Mouse (Mus musculus) hindbrain, embryonic 15.5 days (tissue): ENCODE measurements around the gene Fbln7. TPM values are rescaled to one million over a fixed set of nuclear protein-coding genes. Genes with fewer than 3 reads are reported as not detected.

ENCODE experiments used
- ATAC-seq: fragments of 200-750 bp; cut with Nextera tagmentation; 2 replicates; pipeline ENCODE4 v1.8.0; 2017; ENCODE audit warnings: low read depth, moderate number of reproducible peaks, moderate TSS enrichment; ENCODE audit not compliant: low FRiP score
- H3K27ac ChIP-seq: fragments of 300-500 bp; sonication (generic); replicated peaks from 2 replicates; pipeline ENCODE4 v1.5.1; 2015; ENCODE audit warnings: mild to moderate bottlenecking, inconsistent platforms
- H3K27me3 ChIP-seq: fragments of 300-500 bp; sonication (generic); 2 replicates; pipeline ENCODE4 v1.6.1; 2015; ENCODE audit warnings: control low read depth, inconsistent platforms
- H3K36me3 ChIP-seq: fragments of 300-500 bp; sonication (generic); 2 replicates; pipeline ENCODE4 v1.6.1; 2015; ENCODE audit warnings: control low read depth, inconsistent platforms
- H3K4me1 ChIP-seq: fragments of 300-500 bp; sonication (generic); replicated peaks from 2 replicates; pipeline ENCODE4 v1.6.1; 2015; ENCODE audit warnings: control low read depth, inconsistent platforms
- H3K4me2 ChIP-seq: fragments of 300-500 bp; sonication (generic); 2 replicates; pipeline ENCODE4 v1.6.1; 2015; ENCODE audit warnings: moderate library complexity, mild to moderate bottlenecking, inconsistent platforms
- H3K4me3 ChIP-seq: fragments of 300-500 bp; sonication (generic); 2 replicates; pipeline ENCODE4 v1.5.1; 2015; ENCODE audit warnings: mild to moderate bottlenecking, inconsistent platforms
- H3K9ac ChIP-seq: fragments of 300-500 bp; sonication (generic); 2 replicates; pipeline ENCODE4 v1.6.1; 2015; ENCODE audit warnings: inconsistent platforms
- H3K9me3 ChIP-seq: fragments of 300-500 bp; sonication (generic); 2 replicates; pipeline ENCODE4 v1.6.1; 2016; ENCODE audit warnings: control low read depth, inconsistent platforms
- WGBS: fragments of 180-500 bp; shearing (Covaris S2); methylation state at CpG from one replicate; pipeline ENCODE4 v1.1.7; 2015; 5-methylcytosine and 5-hydroxymethylcytosine counted together
- polyA plus RNA-seq: library from polyadenylated mRNA; unstranded; fragments of >200 nt; fragmentation: Nextera tagmentation; extraction: Ambion mirVana; gene quantifications from 2 replicates; pipeline ENCODE4 v1.2.1, GENCODE M21; 2015

Fbln7 gene
- polyA plus RNA-seq, 1 experiment from 2014 or later = 2.5 TPM

DNA sequence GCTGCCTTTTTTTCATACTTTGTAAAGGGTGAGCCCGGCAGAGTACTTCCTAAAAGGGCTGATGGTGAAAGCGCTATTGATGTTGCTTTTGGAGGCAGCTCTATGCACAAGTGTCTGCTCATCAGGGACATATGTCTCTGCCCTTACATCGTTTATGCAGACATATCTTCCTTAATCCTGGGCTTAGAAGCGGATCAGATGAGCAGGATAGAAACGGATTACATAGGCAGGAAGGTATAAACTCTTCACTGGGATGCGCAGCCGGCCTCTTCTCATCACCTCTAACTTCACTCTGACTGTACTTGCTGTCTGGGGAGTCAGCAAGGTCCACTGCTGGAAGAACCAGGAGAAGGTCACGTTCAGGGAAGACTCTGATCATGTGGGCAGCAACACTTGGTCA lies 25.2 kb upstream of the Fbln7 start:
- Histone ChIP-seq H3K4me3 (no peak overlapping the region), H3K9me3 (no peaks in the 10 kb centered on the region), H3K27ac (no peak overlapping the region), H3K27me3 (no peaks in the 10 kb centered on the region), H3K9ac (no peak overlapping the region), H3K4me2 (no peak overlapping the region), H3K36me3 (peaks cover 74% of the 10 kb centered on the region), H3K4me1 (no peaks in the 10 kb centered on the region)
- WGBS = 94% methylated on average over 8 of the region's 8 CpGs
- no peak for ATAC-seq

- no peak overlapping the region for H3K9ac ChIP-seq
- no peak overlapping the region for H3K4me3 ChIP-seq
- H3K9me3 ChIP-seq = no peaks in the 10 kb centered on the region
- no peak overlapping the region for H3K27ac ChIP-seq
- no peaks in the 10 kb centered on the region for H3K27me3 ChIP-seq
- ATAC-seq = no peak
- WGBS = 97% methylated on average over 3 of the region's 3 CpGs
- H3K4me2 ChIP-seq = no peak overlapping the region
- H3K4me1 ChIP-seq = no peaks in the 10 kb centered on the region
- H3K36me3 ChIP-seq = peaks cover 73% of the 10 kb centered on the region
These were observed 24.2 kb upstream of the Fbln7 start for GRCm38 (mm10) chr2:128838611-128839010.

GRCm38 (mm10) chr2:128839501-128839900 lies 23.3 kb upstream of the Fbln7 start:
- Histone ChIP-seq H3K9me3 (no peaks in the 10 kb centered on the region), H3K27ac (no peak overlapping the region), H3K9ac (no peak overlapping the region), H3K4me1 (no peaks in the 10 kb centered on the region), H3K4me3 (no peak overlapping the region), H3K4me2 (no peak overlapping the region), H3K36me3 (peaks cover 70% of the 10 kb centered on the region), H3K27me3 (no peaks in the 10 kb centered on the region)
- 89% methylated on average over 2 of the region's 2 CpGs for WGBS
- no peak for ATAC-seq

DNA sequence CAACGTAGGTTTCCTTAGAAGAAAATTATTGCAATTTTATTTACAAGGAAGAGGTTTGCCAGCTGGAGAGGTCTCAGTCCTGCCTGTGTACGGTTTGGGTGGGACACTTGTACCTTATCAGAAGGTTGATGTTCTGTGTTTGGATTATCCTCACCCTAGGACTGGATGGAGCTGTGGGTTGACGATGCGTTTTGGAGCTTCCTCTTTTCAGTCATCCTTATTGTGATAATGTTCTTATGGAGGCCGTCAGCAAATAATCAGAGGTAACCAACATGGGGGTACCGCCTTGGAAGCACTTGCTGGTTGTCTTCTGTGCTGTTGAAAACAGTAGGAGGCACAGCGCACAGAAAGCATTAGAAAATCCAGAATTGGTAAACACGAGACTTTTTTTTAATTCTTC lies 20.3 kb upstream of the Fbln7 start:
- Histone ChIP-seq H3K27ac (no peak overlapping the region), H3K4me1 (no peaks in the 10 kb centered on the region), H3K36me3 (peaks cover 72% of the 10 kb centered on the region), H3K4me2 (no peak overlapping the region), H3K9ac (no peak overlapping the region), H3K27me3 (no peaks in the 10 kb centered on the region), H3K4me3 (no peak overlapping the region), H3K9me3 (no peaks in the 10 kb centered on the region)
- ATAC-seq = no peak
- 93% methylated on average over 8 of the region's 8 CpGs for whole genome bisulfite sequencing

- Histone ChIP-seq H3K9me3 (no peaks in the 10 kb centered on the region), H3K27ac (no peak overlapping the region), H3K36me3 (peaks cover 65% of the 10 kb centered on the region), H3K4me2 (no peak overlapping the region), H3K27me3 (no peaks in the 10 kb centered on the region), H3K9ac (no peak overlapping the region), H3K4me3 (no peak overlapping the region), H3K4me1 (no peaks in the 10 kb centered on the region)
- 90% methylated on average over 2 of the region's 2 CpGs for WGBS
- ATAC-seq = no peak
These were observed 12.7 kb upstream of the Fbln7 start for GRCm38 (mm10) chr2:128850036-128850435.

DNA sequence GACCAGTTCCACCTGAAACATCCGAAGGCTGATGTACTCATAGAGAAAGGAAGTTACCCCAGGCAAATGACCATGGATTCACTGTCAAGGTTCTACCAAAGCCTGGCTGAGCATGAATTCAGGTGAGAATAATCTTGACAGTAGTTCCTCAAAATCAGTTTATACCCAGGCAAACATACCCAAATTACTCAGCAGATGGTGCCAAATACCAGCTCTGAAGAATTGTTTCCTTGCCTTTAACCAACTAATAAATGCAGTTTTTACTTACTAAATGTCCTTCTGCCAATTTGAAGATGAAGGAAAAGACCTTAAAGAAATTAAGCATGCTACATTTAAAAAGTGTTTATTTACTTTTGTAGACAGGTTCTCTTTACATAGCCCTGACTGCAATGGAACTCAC lies 6.1 kb upstream of the Fbln7 start:
- no peak overlapping the region for H3K4me2 ChIP-seq
- ATAC-seq = no peak
- H3K9me3 ChIP-seq = no peaks in the 10 kb centered on the region
- H3K27me3 ChIP-seq = no peaks in the 10 kb centered on the region
- peaks cover 15% of the 10 kb centered on the region; the same call in 1 of the 2 replicates for H3K36me3 ChIP-seq
- WGBS = 91% methylated on average over 1 of the region's 1 CpGs
- no peak overlapping the region for H3K9ac ChIP-seq
- H3K27ac ChIP-seq = no peak overlapping the region
- no peaks in the 10 kb centered on the region for H3K4me1 ChIP-seq
- no peak overlapping the region for H3K4me3 ChIP-seq

GRCm38 (mm10) chr2:128858962-128859361 lies 3.8 kb upstream of the Fbln7 start:
- Histone ChIP-seq H3K27ac (no peak overlapping the region), H3K9ac (no peak overlapping the region), H3K4me3 (no peak overlapping the region), H3K27me3 (peaks cover 6% of the 10 kb centered on the region; the same call in 1 of the 2 replicates), H3K4me1 (peaks cover 5% of the 10 kb centered on the region), H3K9me3 (no peaks in the 10 kb centered on the region), H3K4me2 (no peak overlapping the region), H3K36me3 (no peaks in the 10 kb centered on the region)
- ATAC-seq = no peak
- WGBS = 92% methylated on average over 6 of the region's 6 CpGs

- peaks cover 9% of the 10 kb centered on the region for H3K4me1 ChIP-seq
These were observed 2.9 kb upstream of the Fbln7 start for GRCm38 (mm10) chr2:128859861-128860260.

DNA sequence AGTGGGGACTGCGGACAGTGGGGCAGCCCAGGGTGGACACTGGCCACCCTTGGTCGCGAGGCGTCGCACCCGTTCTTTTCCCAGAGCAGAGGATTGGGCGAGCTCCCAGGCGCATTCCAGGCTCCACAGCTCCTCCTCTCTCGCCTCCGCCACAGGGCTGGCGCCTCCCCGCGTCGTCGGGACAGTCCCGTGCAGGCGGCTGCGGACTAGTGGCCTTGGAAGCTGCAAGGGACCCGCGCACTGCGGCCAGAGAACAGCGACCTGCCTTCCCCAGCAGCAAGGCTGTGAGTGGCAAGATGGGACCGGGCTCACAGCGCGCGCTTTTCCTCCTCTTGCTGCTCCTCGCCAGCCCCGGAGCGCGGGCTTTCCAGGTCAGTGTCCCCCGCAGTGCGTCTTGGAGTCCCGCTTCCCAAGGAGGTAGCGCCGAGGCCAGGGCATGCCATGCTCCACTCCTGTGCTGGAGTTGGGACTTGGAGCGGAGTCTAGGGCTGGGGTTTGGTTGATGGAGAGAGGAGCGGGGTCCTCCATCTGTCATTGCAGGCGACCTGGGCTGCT lies 1.1 kb downstream of the Fbln7 start:
- Histone ChIP-seq H3K27me3 (peaks cover 11% of the 10 kb centered on the region; the same call in 1 of the 2 replicates), H3K4me1 (peaks cover 9% of the 10 kb centered on the region), H3K9ac (peak overlapping the region; percentile 43), H3K27ac (no peak overlapping the region), H3K4me3 (peak overlapping the region; percentile 47), H3K36me3 (no peaks in the 10 kb centered on the region), H3K4me2 (peak overlapping the region; percentile 92), H3K9me3 (no peaks in the 10 kb centered on the region)
- WGBS = under 1% methylated on average over 38 of the region's 38 CpGs
- ATAC-seq = peak; percentile 83

More at GRCm38 (mm10) chr2:128859861-128860260, 2.9 kb upstream of the Fbln7 start:
- H3K36me3 ChIP-seq = no peaks in the 10 kb centered on the region
- peaks cover 6% of the 10 kb centered on the region; the same call in 1 of the 2 replicates for H3K27me3 ChIP-seq
- no peak overlapping the region for H3K9ac ChIP-seq
- H3K4me2 ChIP-seq = no peak overlapping the region
- H3K4me3 ChIP-seq = no peak overlapping the region
- ATAC-seq = no peak
- WGBS = 63% methylated on average over 3 of the region's 3 CpGs
- no peaks in the 10 kb centered on the region for H3K9me3 ChIP-seq
- H3K27ac ChIP-seq = no peak overlapping the region

- 58% methylated on average over 3 of the region's 3 CpGs for WGBS
- Histone ChIP-seq H3K4me2 (no peak overlapping the region), H3K4me1 (peaks cover 9% of the 10 kb centered on the region), H3K9ac (no peak overlapping the region), H3K4me3 (no peak overlapping the region), H3K27ac (no peak overlapping the region), H3K27me3 (peaks cover 11% of the 10 kb centered on the region; the same call in 1 of the 2 replicates), H3K9me3 (no peaks in the 10 kb centered on the region), H3K36me3 (no peaks in the 10 kb centered on the region)
- no peak for ATAC-seq
These were observed 2.3 kb downstream of the Fbln7 start for GRCm38 (mm10) chr2:128865061-128865460.

DNA sequence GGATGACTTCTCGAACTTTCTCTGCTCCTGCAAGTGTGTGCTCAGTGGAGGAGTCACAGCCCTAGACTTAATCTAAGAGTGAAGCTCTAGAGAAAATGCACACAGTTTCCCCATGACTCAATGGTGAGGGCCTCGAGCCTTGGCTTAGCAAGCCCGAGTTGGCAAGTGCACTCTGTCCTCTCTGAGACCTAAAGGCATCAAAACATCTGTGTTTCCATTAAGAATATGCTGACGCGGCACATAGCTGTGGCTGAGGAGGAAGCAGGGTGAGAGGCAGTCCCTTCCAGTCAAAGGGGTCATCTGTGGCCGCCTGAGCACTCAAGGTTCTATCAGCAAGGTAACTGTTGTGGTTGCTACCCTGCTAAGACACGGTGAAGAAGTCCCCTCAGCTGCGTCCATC lies 8.9 kb downstream of the Fbln7 start:
- Histone ChIP-seq H3K4me1 (no peaks in the 10 kb centered on the region), H3K4me3 (no peak overlapping the region), H3K4me2 (no peak overlapping the region), H3K27me3 (no peaks in the 10 kb centered on the region), H3K36me3 (no peaks in the 10 kb centered on the region), H3K9me3 (no peaks in the 10 kb centered on the region), H3K9ac (no peak overlapping the region), H3K27ac (no peak overlapping the region)
- ATAC-seq = no peak
- 83% methylated on average over 8 of the region's 8 CpGs for WGBS

- H3K27me3 ChIP-seq = no peaks in the 10 kb centered on the region
- H3K27ac ChIP-seq = no peak overlapping the region
- H3K4me3 ChIP-seq = no peak overlapping the region
- no peak for ATAC-seq
- H3K4me1 ChIP-seq = no peaks in the 10 kb centered on the region
- WGBS = 88% methylated on average over 9 of the region's 9 CpGs
- no peaks in the 10 kb centered on the region for H3K9me3 ChIP-seq
- H3K36me3 ChIP-seq = no peaks in the 10 kb centered on the region
- H3K9ac ChIP-seq = no peak overlapping the region
- no peak overlapping the region for H3K4me2 ChIP-seq
These were observed 9.5 kb downstream of the Fbln7 start for GRCm38 (mm10) chr2:128872256-128872655.

- Histone ChIP-seq H3K36me3 (no peaks in the 10 kb centered on the region), H3K27ac (no peak overlapping the region), H3K4me3 (no peak overlapping the region), H3K4me1 (no peaks in the 10 kb centered on the region), H3K27me3 (no peaks in the 10 kb centered on the region), H3K4me2 (no peak overlapping the region), H3K9me3 (no peaks in the 10 kb centered on the region), H3K9ac (no peak overlapping the region)
- no peak for ATAC-seq
- 80% methylated on average over 8 of the region's 8 CpGs for WGBS
These were observed 12.7 kb downstream of the Fbln7 start for GRCm38 (mm10) chr2:128875526-128875925.
